Mouse (Mus musculus): ENCODE results near the gene Anapc15. TPM values are rescaled to one million over a fixed set of nuclear protein-coding genes. Genes with fewer than 3 reads are reported as not detected.

Gene Anapc15
- 45.1 and 48.4 TPM in 2 replicates for total RNA-seq (2017)

GRCm38 (mm10) chr7:101863415-101863814 is at the start of gene Anapc15:
TSS of gene Anapc15 (plus strand) at chr7:101863715.
- ATAC-seq (ENCODE audit: extremely low read depth, insufficient number of reproducible peaks, low FRiP score, poor library complexity, severe bottlenecking): no peak

DNA sequence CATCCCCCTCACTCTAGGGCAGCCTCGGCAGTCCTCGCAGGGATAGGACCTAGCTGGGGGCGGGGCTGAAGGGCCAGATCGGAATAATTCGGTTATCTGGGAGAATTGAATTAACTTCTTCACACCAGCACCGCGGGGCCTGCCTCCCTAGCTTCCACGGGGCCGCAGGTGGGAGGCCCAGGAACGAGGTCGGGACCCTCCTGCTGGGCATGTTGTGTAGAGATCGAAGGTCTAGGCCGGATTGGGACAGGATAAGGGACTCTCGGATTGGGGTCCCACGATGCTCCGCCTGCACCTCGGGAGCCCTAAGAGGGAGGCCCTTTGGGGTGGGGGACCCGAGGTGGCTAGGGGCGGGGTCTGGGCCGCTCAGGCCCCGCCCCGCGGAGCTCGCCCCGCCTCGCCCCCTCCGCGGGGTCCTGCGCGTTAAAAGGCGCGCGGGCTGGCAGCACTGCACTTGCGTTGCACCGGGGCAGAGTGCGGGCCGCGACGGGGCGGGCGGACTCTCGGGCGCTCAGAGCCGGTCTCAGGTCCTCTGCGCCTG is 45.6 kb upstream of the Anapc15 start, which contains the start of gene Phox2a:
Phox2a (plus strand) TSS at position 453 of the 541 bp plus-strand sequence.
- ATAC-seq (ENCODE audit: extremely low read depth, insufficient number of reproducible peaks, low FRiP score, poor library complexity, severe bottlenecking): no peak

DNA sequence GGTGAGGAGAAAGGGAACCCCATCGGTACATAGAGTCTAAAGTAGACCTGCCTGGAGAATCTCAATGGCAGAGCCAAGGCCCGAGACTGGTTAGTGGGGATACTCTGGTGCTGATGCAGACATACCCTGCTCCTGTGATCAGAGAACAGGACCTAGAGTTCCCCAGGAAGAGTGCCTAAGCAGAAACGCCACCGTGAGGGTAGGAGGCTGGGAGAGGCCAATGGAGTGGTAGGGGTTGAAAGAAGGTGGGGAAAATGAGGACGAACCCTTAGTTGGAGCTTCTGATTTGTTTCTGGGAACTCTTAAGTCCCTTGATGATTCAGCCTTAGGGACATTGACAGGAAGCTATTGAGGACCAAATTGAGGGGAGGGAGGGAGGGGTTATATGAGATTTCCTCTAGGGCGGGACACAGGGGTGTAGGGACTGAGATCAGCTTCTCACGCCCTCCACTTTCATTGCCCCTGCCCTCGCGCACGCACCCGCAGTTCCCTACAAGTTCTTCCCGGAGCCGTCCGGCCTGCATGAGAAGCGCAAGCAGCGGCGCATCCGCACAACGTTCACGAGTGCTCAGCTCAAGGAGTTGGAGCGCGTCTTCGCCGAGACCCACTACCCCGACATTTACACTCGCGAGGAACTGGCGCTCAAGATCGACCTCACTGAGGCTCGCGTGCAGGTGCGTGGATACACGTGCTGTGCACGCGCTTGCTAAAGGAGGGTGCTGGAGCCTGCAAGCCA is 43.1 kb upstream of the Anapc15 start:
- no peak for ATAC-seq (ENCODE audit: extremely low read depth, insufficient number of reproducible peaks, low FRiP score, poor library complexity, severe bottlenecking)

- ATAC-seq (ENCODE audit: extremely low read depth, insufficient number of reproducible peaks, low FRiP score, poor library complexity, severe bottlenecking): no peak
These were observed 41.7 kb upstream of the Anapc15 start for GRCm38 (mm10) chr7:101821571-101822501.

DNA sequence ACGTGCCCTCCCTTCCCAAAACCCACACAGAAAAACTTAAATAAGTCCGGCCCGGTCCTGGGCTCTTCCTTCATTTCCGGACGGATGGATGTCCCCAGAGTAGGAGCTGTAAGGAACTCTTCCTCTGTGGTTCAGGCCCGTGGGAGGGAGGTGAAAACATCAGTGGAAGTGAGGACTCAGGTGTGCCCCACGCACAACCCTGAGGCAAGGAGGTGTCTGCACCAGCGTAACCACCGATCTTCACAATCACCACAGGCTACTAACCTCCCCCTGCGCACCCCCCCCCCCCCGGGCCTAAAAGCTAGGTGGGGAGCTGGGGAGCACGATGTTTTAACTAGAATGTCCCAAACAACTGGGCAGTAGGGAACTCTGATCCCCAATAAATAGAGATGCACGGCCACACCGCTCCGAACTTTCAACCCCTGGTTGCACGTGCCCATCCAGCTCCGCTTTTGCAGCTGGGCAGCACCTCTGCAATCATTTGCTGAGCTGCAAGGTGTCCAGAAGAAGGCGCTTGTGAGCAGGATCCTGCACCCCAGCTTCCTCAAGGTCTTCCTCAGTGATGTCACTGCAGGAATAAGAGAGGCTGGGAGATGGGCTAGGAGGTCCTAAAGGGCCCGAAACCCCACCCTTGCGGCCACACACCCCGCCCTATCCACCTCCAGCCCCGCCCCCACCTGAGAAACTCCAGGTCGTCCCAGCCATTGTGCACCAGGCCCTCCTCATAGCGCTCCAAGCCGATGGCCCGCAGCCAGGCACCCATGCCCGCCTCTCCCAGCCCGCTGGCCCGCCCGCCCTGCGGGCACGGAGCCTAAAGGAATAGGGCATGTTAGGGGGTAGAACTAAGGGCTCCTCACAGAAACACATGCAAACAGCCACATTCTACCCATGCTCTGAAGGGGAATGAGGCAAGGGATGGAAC is 40.4 kb upstream of the Anapc15 start:
- no peak for ATAC-seq (ENCODE audit: extremely low read depth, insufficient number of reproducible peaks, low FRiP score, poor library complexity, severe bottlenecking)

- ATAC-seq (ENCODE audit: extremely low read depth, insufficient number of reproducible peaks, low FRiP score, poor library complexity, severe bottlenecking): no peak
These were observed 39.5 kb upstream of the Anapc15 start for GRCm38 (mm10) chr7:101823758-101824630.

DNA sequence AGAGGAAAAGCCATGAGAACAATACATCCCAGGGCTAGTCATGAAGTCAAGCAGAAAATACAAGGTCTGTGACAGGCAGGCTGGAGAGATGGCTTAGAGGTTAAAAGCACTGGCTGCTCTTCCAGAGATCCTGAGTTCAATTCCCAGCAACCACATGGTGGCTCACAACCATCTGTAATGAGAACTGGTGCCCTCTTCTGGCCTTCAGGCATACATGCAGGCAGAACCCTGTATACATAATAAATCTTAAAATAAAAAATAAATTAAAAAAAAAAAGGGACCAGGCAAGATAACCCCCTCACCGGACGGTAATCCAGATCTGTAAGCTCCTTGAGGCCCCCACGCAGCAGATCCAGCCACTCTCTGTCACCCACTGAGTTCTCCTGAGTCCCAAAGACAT is 33.1 kb upstream of the Anapc15 start:
- no peak for ATAC-seq (ENCODE audit: extremely low read depth, insufficient number of reproducible peaks, low FRiP score, poor library complexity, severe bottlenecking)

GRCm38 (mm10) chr7:101831437-101831836 is 32.1 kb upstream of the Anapc15 start:
- ATAC-seq (ENCODE audit: extremely low read depth, insufficient number of reproducible peaks, low FRiP score, poor library complexity, severe bottlenecking): no peak

DNA sequence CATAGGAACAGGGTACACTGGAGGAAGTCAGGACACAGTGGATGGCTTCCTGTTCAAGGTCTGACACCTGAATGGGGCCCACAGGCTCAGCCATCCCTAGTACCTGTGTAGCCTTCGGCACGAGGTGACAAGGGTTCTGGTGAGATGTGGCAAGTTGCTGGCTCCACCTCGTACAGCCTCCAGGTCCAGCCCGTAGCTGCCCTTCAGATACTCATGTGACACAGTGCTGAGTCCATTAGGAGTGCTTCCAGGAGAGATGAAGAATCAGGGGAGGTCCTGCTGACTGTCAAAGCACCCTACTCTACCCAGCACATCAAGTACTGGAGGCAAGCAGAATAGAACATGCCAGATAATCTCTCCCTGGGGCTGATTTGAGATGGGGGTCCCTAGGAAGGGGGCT is 31.1 kb upstream of the Anapc15 start:
- ATAC-seq (ENCODE audit: extremely low read depth, insufficient number of reproducible peaks, low FRiP score, poor library complexity, severe bottlenecking): no peak

DNA sequence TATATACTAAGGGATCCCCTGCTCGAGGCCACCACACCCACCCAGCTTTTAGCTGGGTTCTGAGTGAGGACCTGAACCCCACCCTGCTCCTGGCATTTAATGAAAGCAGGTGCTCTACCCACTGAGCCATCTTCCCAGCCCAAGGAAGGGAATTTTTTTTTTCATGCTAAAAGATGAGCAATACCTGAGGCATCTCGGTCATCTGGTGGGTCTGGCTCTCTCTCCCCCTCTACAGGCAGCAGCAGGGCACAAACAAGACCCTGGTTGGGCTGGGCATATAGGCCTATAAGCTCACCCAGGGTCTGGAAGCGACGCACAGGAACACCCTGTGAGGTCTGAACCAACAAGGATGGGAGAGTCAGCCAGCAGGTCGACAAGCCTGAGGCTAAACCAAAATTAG is 30.2 kb upstream of the Anapc15 start:
- no peak for ATAC-seq (ENCODE audit: extremely low read depth, insufficient number of reproducible peaks, low FRiP score, poor library complexity, severe bottlenecking)

DNA sequence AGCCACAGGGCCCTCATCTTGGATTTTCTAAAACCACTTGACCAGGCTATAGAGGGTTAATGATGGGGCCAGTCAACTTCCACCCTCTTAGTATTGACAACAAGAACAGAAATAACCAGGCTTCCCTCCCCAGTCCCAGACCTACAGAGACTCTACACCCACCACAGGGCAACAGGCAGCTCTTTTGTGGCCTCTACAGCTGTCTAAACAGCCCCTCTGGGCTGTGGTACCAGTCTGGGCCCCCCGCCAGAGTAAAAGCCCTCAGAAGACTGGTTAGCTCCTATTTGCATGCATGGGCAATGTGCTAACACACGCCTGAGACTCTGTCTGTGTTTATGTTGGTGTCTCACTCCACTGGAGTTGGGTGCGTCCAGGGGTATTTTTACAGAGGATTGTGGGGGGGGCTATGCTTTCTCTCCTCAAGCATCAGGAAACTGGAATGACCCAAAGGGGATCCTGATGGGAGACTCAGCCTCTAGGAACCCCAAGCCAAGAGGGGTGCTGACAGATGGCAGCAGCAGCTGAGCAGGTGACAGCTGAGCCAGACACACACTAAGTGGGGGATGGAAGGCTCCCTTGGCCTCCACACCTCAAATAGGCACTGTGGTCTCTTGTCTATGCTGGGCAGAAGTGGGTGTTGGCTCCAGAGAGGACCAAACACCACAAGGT is 29.5 kb upstream of the Anapc15 start:
- ATAC-seq (ENCODE audit: extremely low read depth, insufficient number of reproducible peaks, low FRiP score, poor library complexity, severe bottlenecking): no peak

- no peak for ATAC-seq (ENCODE audit: extremely low read depth, insufficient number of reproducible peaks, low FRiP score, poor library complexity, severe bottlenecking)
These were observed 28.6 kb upstream of the Anapc15 start for GRCm38 (mm10) chr7:101834903-101835302.

DNA sequence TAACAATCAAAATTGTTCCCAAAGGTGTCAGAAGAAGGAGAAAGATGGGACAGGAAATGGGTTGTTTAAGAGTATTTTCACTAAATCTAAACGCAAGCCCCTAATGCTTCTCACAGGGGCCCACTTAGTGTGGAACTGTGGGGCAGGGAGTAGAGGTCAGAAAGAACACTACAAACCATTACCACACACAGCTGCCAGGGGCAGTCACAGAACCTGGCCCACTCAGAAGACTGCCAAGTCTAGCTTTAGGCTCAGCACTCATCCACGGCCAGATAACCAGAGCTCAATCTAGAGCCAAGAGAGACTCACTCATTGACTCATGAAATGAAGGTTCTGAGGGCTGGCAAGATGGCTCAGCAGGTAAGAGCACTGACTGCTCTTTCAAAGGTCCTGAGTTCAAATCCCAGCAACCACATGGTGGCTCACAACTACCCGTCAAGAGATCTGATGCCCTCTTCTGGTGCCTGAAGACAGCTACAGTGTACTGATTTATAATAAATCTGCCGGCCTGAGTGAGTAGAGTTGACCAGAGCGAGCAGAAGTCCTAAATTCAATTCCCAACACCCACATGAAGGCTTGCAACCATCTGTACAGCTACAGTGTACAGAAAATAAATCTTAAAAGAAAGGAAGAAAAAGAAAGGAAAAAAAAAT is 27.9 kb upstream of the Anapc15 start:
- no peak for ATAC-seq (ENCODE audit: extremely low read depth, insufficient number of reproducible peaks, low FRiP score, poor library complexity, severe bottlenecking)

GRCm38 (mm10) chr7:101836271-101837153 is 27.0 kb upstream of the Anapc15 start:
- ATAC-seq (ENCODE audit: extremely low read depth, insufficient number of reproducible peaks, low FRiP score, poor library complexity, severe bottlenecking): peak; percentile 13; the same call in 1 of the 2 replicates

- ATAC-seq (ENCODE audit: extremely low read depth, insufficient number of reproducible peaks, low FRiP score, poor library complexity, severe bottlenecking): no peak
These were observed 26.3 kb upstream of the Anapc15 start for GRCm38 (mm10) chr7:101837154-101837605.
